Mouse (Mus musculus): ENCODE measurements around the gene Tk1.

- no peak for TF ChIP-seq POLR2A (IDR thresholded peaks at IDR 0.05; ENCODE audit: low read depth, low read length)
- TF ChIP-seq CTCF (IDR thresholded peaks at IDR 0.05; ENCODE audit: extremely low read depth, insufficient read depth, insufficient read length, insufficient replicate concordance), result no peak
Observed at GRCm38 (mm10) chr11:117840910-117841309, 15.0 kb upstream of the Tk1 start.
